Mouse (Mus musculus) forebrain, embryonic 16.5 days (tissue): Measurements from ENCODE around the gene Klk1. TPM values are rescaled to one million over a fixed set of nuclear protein-coding genes. Genes with fewer than 3 reads are reported as not detected.
"Not testable (repeated sequence)": the region's sequence is repeated elsewhere in the genome, so short reads cannot be mapped to it uniquely, and the experiment has no call there.

Experiments used
- ATAC-seq: fragments of 200-750 bp; cut with Nextera tagmentation; 2 replicates; pipeline ENCODE4 v1.8.0; 2017; ENCODE audit warnings: mild to moderate bottlenecking, moderate library complexity
- H3K27ac ChIP-seq: fragments of 300-500 bp; sonication (generic); 2 replicates; pipeline ENCODE4 v1.5.1; 2014; ENCODE audit warnings: low read length, control low read depth
- H3K27me3 ChIP-seq: fragments of 300-500 bp; sonication (generic); replicated peaks from 2 replicates; pipeline ENCODE4 v1.6.1; 2014; ENCODE audit warnings: low read length; ENCODE audit not compliant: control insufficient read depth, insufficient read depth
- H3K36me3 ChIP-seq: fragments of 300-500 bp; sonication (generic); 2 replicates; pipeline ENCODE4 v1.6.1; 2014; ENCODE audit not compliant: control insufficient read depth, insufficient read depth
- H3K4me1 ChIP-seq: fragments of 300-500 bp; sonication (generic); replicated peaks from 2 replicates; pipeline ENCODE4 v1.6.1; 2014; ENCODE audit warnings: low read length; ENCODE audit not compliant: control insufficient read depth, insufficient read depth
- H3K4me2 ChIP-seq: fragments of 300-500 bp; sonication (generic); 2 replicates; pipeline ENCODE4 v1.6.1; 2014; ENCODE audit warnings: mild to moderate bottlenecking, low read length, control low read depth
- H3K4me3 ChIP-seq: fragments of 300-500 bp; sonication (generic); replicated peaks from 2 replicates; pipeline ENCODE4 v1.5.1; 2014; ENCODE audit warnings: mild to moderate bottlenecking, low read length, control low read depth
- H3K9ac ChIP-seq: fragments of 300-500 bp; sonication (generic); replicated peaks from 2 replicates; pipeline ENCODE4 v1.6.1; 2014; ENCODE audit warnings: low read depth, low read length, control low read depth
- H3K9me3 ChIP-seq: fragments of 300-500 bp; sonication (generic); 2 replicates; pipeline ENCODE4 v1.6.1; 2016; ENCODE audit warnings: low read length; ENCODE audit not compliant: control insufficient read depth
- WGBS: fragments of 180-500 bp; shearing (Covaris S2); extraction: QIAGEN DNeasy Blood & Tissue Kit; methylation state at CpG from one replicate; pipeline ENCODE4 v1.1.7; 2014; 5-methylcytosine and 5-hydroxymethylcytosine counted together
- polyA plus RNA-seq: library from polyadenylated mRNA; unstranded; fragments of >200 nt; fragmentation: Nextera tagmentation; extraction: Ambion mirVana; gene quantifications from 2 replicates; pipeline ENCODE4 v1.2.1, GENCODE M21; 2015

Gene Klk1
- polyA plus RNA-seq, 1 experiment from 2014 or later: not detected

- H3K4me2 ChIP-seq: peak overlapping the region; percentile 88
- H3K9ac ChIP-seq: peak overlapping the region; percentile 96; the same call in 1 of the 2 replicates
- no peaks in the 10 kb centered on the region for H3K27me3 ChIP-seq
- no peak for ATAC-seq
- H3K36me3 ChIP-seq: peaks cover 30% of the 10 kb centered on the region
- H3K9me3 ChIP-seq: no peaks in the 10 kb centered on the region
- WGBS: 95% methylated on average over 2 of the region's 2 CpGs
- peaks cover 25% of the 10 kb centered on the region for H3K4me1 ChIP-seq
- H3K27ac ChIP-seq: no peak overlapping the region
- peak overlapping the region; percentile 88 for H3K4me3 ChIP-seq
These were observed 22.8 kb downstream of the Klk1 start for GRCm38 (mm10) chr7:44247971-44248370.

DNA sequence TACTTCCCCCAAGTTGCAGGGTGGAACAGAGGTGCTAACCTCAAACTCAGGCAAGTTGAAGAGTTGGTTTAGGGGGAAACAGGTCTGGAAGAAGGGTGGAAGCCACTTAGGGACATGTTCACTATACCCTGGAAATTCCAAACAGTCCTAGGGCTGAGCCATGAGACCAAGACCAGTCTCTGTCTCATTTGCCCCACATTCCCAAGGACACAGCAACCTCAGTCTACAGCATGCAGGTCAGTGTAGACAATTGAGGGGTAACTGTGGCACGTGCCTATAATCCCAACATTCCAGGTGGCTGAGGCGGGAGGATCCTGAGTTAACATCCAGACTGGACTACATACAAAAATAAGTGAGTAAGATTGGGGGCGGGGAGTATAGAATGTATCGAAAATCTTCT, 24.1 kb downstream of the Klk1 start:
- H3K4me2 ChIP-seq: no peak overlapping the region
- ATAC-seq: no peak
- 95% methylated on average over 4 of the region's 4 CpGs for WGBS
- H3K9me3 ChIP-seq: no peaks in the 10 kb centered on the region
- peaks cover 25% of the 10 kb centered on the region for H3K4me1 ChIP-seq
- H3K4me3 ChIP-seq: no peak overlapping the region
- no peak overlapping the region for H3K9ac ChIP-seq
- peaks cover 31% of the 10 kb centered on the region for H3K36me3 ChIP-seq
- no peaks in the 10 kb centered on the region for H3K27me3 ChIP-seq
- H3K27ac ChIP-seq: no peak overlapping the region

DNA sequence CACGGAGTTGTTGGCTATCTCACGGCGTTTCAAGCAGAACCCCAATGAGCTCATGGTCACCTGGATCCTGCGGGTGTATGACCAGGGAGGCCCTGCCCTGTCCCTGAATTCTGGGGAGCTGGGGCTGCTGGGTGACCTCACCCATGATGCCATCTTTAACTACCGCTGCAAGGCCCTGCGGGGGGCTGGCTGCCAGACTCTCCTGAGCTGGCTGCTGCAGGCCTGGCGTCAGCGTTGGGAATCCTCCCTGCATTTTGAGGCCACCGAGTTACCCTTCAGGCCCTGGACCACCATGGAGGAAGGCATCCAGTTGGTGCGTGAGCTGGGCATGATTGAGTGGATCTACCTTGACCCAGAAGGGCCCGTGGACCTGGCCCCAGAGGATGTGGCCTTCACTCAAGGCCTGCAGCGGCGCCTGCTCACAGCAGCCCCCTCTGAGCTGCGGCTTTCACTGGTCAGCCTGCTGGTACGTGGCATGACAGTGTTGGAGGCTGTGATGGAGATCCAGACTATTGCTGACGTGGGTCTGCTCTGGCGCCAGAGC, 25.6 kb downstream of the Klk1 start:
- ATAC-seq, H3K27ac ChIP-seq, H3K9me3 ChIP-seq, H3K4me2 ChIP-seq, H3K4me3 ChIP-seq, H3K9ac ChIP-seq, H3K27me3 ChIP-seq: not testable (repeated sequence)
- Histone ChIP-seq H3K4me1 (peaks cover 20% of the 10 kb centered on the region), H3K36me3 (peaks cover 31% of the 10 kb centered on the region)
- WGBS: 90% methylated on average over 17 of the region's 17 CpGs

- Histone ChIP-seq H3K4me2 (no peak overlapping the region), H3K27ac (no peak overlapping the region), H3K4me3 (no peak overlapping the region), H3K9me3 (no peaks in the 10 kb centered on the region), H3K4me1 (peaks cover 12% of the 10 kb centered on the region), H3K9ac (no peak overlapping the region), H3K27me3 (no peaks in the 10 kb centered on the region), H3K36me3 (peaks cover 29% of the 10 kb centered on the region)
- 67% methylated on average over 15 of the region's 15 CpGs for WGBS
- no peak for ATAC-seq
These were observed 28.0 kb downstream of the Klk1 start for GRCm38 (mm10) chr7:44253023-44253616.

GRCm38 (mm10) chr7:44254930-44255329, 29.8 kb downstream of the Klk1 start:
- H3K9me3 ChIP-seq: no peaks in the 10 kb centered on the region
- H3K4me3 ChIP-seq: no peak overlapping the region
- H3K9ac ChIP-seq: no peak overlapping the region
- H3K4me1 ChIP-seq: 0 out of 2 replicates have a peak, but pooled peaks cover 3% of the 10 kb centered on the region
- H3K36me3 ChIP-seq: peaks cover 15% of the 10 kb centered on the region
- H3K27me3 ChIP-seq: no peaks in the 10 kb centered on the region
- H3K27ac ChIP-seq: no peak overlapping the region
- 82% methylated on average over 6 of the region's 6 CpGs for WGBS
- no peak overlapping the region for H3K4me2 ChIP-seq
- no peak for ATAC-seq

DNA sequence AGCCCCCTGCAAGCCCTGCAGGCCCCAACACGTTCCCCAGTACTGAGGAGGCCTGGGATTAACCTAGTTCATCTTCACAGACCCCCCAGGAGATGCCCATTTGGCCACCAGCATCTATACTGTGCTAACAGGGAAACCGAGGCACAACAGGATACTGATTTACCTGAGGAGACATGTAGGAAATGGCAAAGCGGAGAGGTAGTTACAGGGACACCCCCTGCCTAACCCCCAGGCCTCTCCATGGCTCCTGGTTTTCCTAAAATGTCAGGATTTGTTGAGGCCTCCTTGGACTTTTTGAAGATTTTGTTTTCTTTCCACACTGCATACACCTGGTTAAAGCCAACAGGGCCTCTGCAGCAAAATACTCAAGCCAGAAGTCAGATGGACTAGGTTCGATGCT, 32.1 kb downstream of the Klk1 start, which contains the start of gene Acp4:
Acp4 (minus strand) TSS at position 101 of the 400 bp plus-strand sequence.
- Histone ChIP-seq H3K4me3 (no peak within 1 kb of the TSS), H3K4me1 (0 out of 2 replicates have a peak, but pooled peaks cover 3% of the 10 kb centered on the region), H3K36me3 (peaks cover 7% of the 10 kb centered on the region), H3K9me3 (no peaks in the 10 kb centered on the region), H3K27me3 (peaks cover 4% of the 10 kb centered on the region; the same call in 1 of the 2 replicates), H3K27ac (no peak within 1 kb of the TSS), H3K4me2 (no peak within 1 kb of the TSS), H3K9ac (no peak within 1 kb of the TSS)
- ATAC-seq: no peak
- WGBS: 79% methylated on average over 4 of the region's 4 CpGs

GRCm38 (mm10) chr7:44260410-44260809, 35.2 kb downstream of the Klk1 start:
- WGBS: 74% methylated on average over 6 of the region's 6 CpGs
- no peak overlapping the region for H3K4me3 ChIP-seq
- no peaks in the 10 kb centered on the region for H3K9me3 ChIP-seq
- H3K36me3 ChIP-seq: no peaks in the 10 kb centered on the region
- no peak for ATAC-seq
- H3K27me3 ChIP-seq: peaks cover 4% of the 10 kb centered on the region; the same call in 1 of the 2 replicates
- H3K9ac ChIP-seq: no peak overlapping the region
- H3K4me1 ChIP-seq: peaks cover 6% of the 10 kb centered on the region
- H3K4me2 ChIP-seq: no peak overlapping the region
- H3K27ac ChIP-seq: no peak overlapping the region

- Histone ChIP-seq H3K27ac (no peak within 1 kb of the TSS), H3K4me2 (no peak within 1 kb of the TSS), H3K4me3 (no peak within 1 kb of the TSS), H3K9me3 (no peaks in the 10 kb centered on the region), H3K9ac (no peak within 1 kb of the TSS), H3K4me1 (peaks cover 6% of the 10 kb centered on the region), H3K27me3 (peaks cover 4% of the 10 kb centered on the region; the same call in 1 of the 2 replicates), H3K36me3 (no peaks in the 10 kb centered on the region)
- no peak for ATAC-seq
- 52% methylated on average over 5 of the region's 5 CpGs for WGBS
These were observed 36.0 kb downstream of the Klk1 start, which contains the start of gene Gm15517 for GRCm38 (mm10) chr7:44261147-44261546. TSS of gene Gm15517 (plus strand) at chr7:44261447.

- H3K36me3 ChIP-seq: no peaks in the 10 kb centered on the region
- no peak overlapping the region for H3K27ac ChIP-seq
- peak overlapping the region; percentile 84 for H3K4me2 ChIP-seq
- H3K4me1 ChIP-seq: peaks cover 6% of the 10 kb centered on the region
- H3K4me3 ChIP-seq: peak overlapping the region; percentile 43
- H3K9ac ChIP-seq: peak overlapping the region; percentile 65
- WGBS: 1% methylated on average over 34 of the region's 34 CpGs
- H3K9me3 ChIP-seq: no peaks in the 10 kb centered on the region
- H3K27me3 ChIP-seq: peaks cover 4% of the 10 kb centered on the region; the same call in 1 of the 2 replicates
- peak; percentile 72 for ATAC-seq
These were observed 37.9 kb downstream of the Klk1 start for GRCm38 (mm10) chr7:44262791-44263643.
